Comparison of ENCODE assay signal across 7 mouse cellular contexts in genomic region chr15:86213753-86214548, GRCm38 (mm10). TPM values are rescaled to one million over a fixed set of nuclear protein-coding genes. Genes with fewer than 3 reads are reported as not detected.
DNase-seq lines count a peak whose midpoint lies in the region; ATAC-seq and TF ChIP-seq lines count a peak whose summit lies in the region.

Gene Tbc1d22a, plus strand, starts transcription at chr15:86214459.

- peak within 1 kb of the TSS; percentile 92 for H3K4me3 ChIP-seq in intestine, postnatal 0 days (ENCODE audit: low read depth, low read length)
- peak within 1 kb of the TSS; percentile 84 for H3K4me3 ChIP-seq in midbrain, embryonic 12.5 days
- H3K4me3 ChIP-seq in small intestine, adult 2 months (ENCODE audit: low read depth, low read length): peak within 1 kb of the TSS; percentile 94

- TF ChIP-seq POLR2A in small intestine, adult 2 months (IDR thresholded peaks at IDR 0.05; ENCODE audit: low read depth, low read length): peak; percentile 68

- DNase-seq in adrenal gland, adult 8-10 months: peak; percentile 90
- DNase-seq in embryo, embryonic 9.5 days (ENCODE audit: extremely low spot score): peak; percentile 94
- DNase-seq in gonadal fat pad, adult 2 months (ENCODE audit: low read depth): peak; percentile 62
- peak; percentile 93 for DNase-seq in left cerebral cortex, postnatal 4 days

- 0 out of 2 replicates have a peak, but pooled peaks cover 1% of the 10 kb centered on the region for H3K36me3 ChIP-seq in intestine, postnatal 0 days (ENCODE audit: control insufficient read depth, insufficient read depth)
- H3K36me3 ChIP-seq in midbrain, embryonic 12.5 days: no peaks in the 10 kb centered on the region
- peaks cover 3% of the 10 kb centered on the region for H3K36me3 ChIP-seq in small intestine, adult 2 months (ENCODE audit: control insufficient read depth, insufficient read depth, low read length)

- ATAC-seq in intestine, postnatal 0 days: peak; percentile 86
- ATAC-seq in midbrain, embryonic 12.5 days (ENCODE audit: low FRiP score, low read depth): peak; percentile 94

- peak within 1 kb of the TSS; percentile 99 for H3K4me2 ChIP-seq in intestine, postnatal 0 days (replicated peaks; ENCODE audit: low read depth)
- H3K4me2 ChIP-seq in midbrain, embryonic 12.5 days (replicated peaks): peak within 1 kb of the TSS; percentile 92

- H3K27me3 ChIP-seq in intestine, postnatal 0 days (replicated peaks; ENCODE audit: control insufficient read depth, insufficient read depth, low read length): no peaks in the 10 kb centered on the region
- no peaks in the 10 kb centered on the region for H3K27me3 ChIP-seq in midbrain, embryonic 12.5 days
- no peaks in the 10 kb centered on the region for H3K27me3 ChIP-seq in small intestine, adult 2 months (ENCODE audit: control insufficient read depth, insufficient read depth, low read length)

- peak within 1 kb of the TSS; percentile 76 for H3K9ac ChIP-seq in intestine, postnatal 0 days (ENCODE audit: low read depth, low read length)
- H3K9ac ChIP-seq in midbrain, embryonic 12.5 days (replicated peaks): peak within 1 kb of the TSS; percentile 86

- intact Hi-C loops in left cerebral cortex, postnatal 4 days (cut with DNase I): no loop called here

- under 1% methylated on average over 64 of the region's 64 CpGs for WGBS in intestine, postnatal 0 days
- WGBS in midbrain, embryonic 12.5 days: under 1% methylated on average over 64 of the region's 64 CpGs
- under 1% methylated on average over 64 of the region's 64 CpGs for WGBS in small intestine, adult 2 months

- H3K27ac ChIP-seq in intestine, postnatal 0 days (ENCODE audit: low read depth, low read length): peak within 1 kb of the TSS; percentile 96
- H3K27ac ChIP-seq in midbrain, embryonic 12.5 days (replicated peaks): peak within 1 kb of the TSS; percentile 82
- peak within 1 kb of the TSS; percentile 90 for H3K27ac ChIP-seq in small intestine, adult 2 months (ENCODE audit: insufficient read depth, low read depth, low read length)

- no peak for TF ChIP-seq CTCF in intestine, postnatal 0 days (IDR thresholded peaks at IDR 0.05; ENCODE audit: low read depth)
- no peak for TF ChIP-seq CTCF in small intestine, adult 2 months (IDR thresholded peaks at IDR 0.05; ENCODE audit: extremely low read depth, insufficient read length, insufficient replicate concordance, low read depth, low read length)

- no peaks in the 10 kb centered on the region for H3K9me3 ChIP-seq in intestine, postnatal 0 days (ENCODE audit: control insufficient read depth)
- no peaks in the 10 kb centered on the region for H3K9me3 ChIP-seq in midbrain, embryonic 12.5 days

- H3K4me1 ChIP-seq in intestine, postnatal 0 days (replicated peaks; ENCODE audit: control insufficient read depth, insufficient read depth, low read length): no peaks in the 10 kb centered on the region; the same call in 1 of the 2 replicates
- H3K4me1 ChIP-seq in midbrain, embryonic 12.5 days: peaks cover 18% of the 10 kb centered on the region
- peaks cover 4% of the 10 kb centered on the region; the same call in 1 of the 2 replicates for H3K4me1 ChIP-seq in small intestine, adult 2 months (ENCODE audit: control insufficient read depth, insufficient read depth, insufficient read length, low read length)

RNA-seq across cellular contexts. Expression of gene Tbc1d22a, which starts in this region (rescaled TPM):
- 10 to 100 TPM; 36.6 to 49.1 (median 43.4) TPM for total RNA-seq in adrenal gland, adult 8-10 months (2022)
- 43.8 and 48.1 TPM in 2 replicates for polyA plus RNA-seq in gonadal fat pad, adult 2 months (2012; rRNA removed)
- polyA plus RNA-seq in intestine, postnatal 0 days (2015; fragmentation: Nextera tagmentation; extraction: Ambion mirVana): 15.3 and 16.7 TPM in 2 replicates
- total RNA-seq in left cerebral cortex, postnatal 4 days (2021): 10 to 100 TPM; 17.9 to 19.3 TPM
- polyA plus RNA-seq in midbrain, embryonic 12.5 days (2016; fragmentation: Nextera tagmentation; extraction: Ambion mirVana): 12.5 and 13.7 TPM in 2 replicates
- 23.1 and 54.8 TPM in 2 replicates for polyA plus RNA-seq in small intestine, adult 2 months (2012; rRNA removed)

Comparison
In these comparisons a context has a peak if more than half of its experiments do, and no peak if none do; other contexts are left out.
1. Peak in every context shown above with its lines: DNase-seq, ATAC-seq, H3K4me3 ChIP-seq and H3K27ac ChIP-seq.